Mouse (Mus musculus) testis, adult 2 months (tissue): ENCODE measurements around the gene Nr1h4. TPM values are rescaled to one million over a fixed set of nuclear protein-coding genes. Genes with fewer than 3 reads are reported as not detected.
"Not testable (repeated sequence)": the region's sequence is repeated elsewhere in the genome, so short reads cannot be mapped to it uniquely, and the experiment has no call there.

Experiments
- H3K27ac ChIP-seq: fragments of 200-500 bp; 2 replicates; pipeline ENCODE4 v1.5.1; 2012; ENCODE audit warnings: low read depth, low read length; ENCODE audit not compliant: control insufficient read depth, insufficient read depth
- H3K27me3 ChIP-seq: fragments of 200-500 bp; 2 replicates; pipeline ENCODE4 v1.6.1; 2012; ENCODE audit warnings: mild to moderate bottlenecking, low read length, moderate library complexity; ENCODE audit not compliant: control insufficient read depth, insufficient read depth
- H3K36me3 ChIP-seq: fragments of 200-500 bp; 2 replicates; pipeline ENCODE4 v1.6.1; 2012; ENCODE audit warnings: mild to moderate bottlenecking, low read length; ENCODE audit not compliant: control insufficient read depth, insufficient read depth
- H3K4me1 ChIP-seq: fragments of 200-500 bp; 2 replicates; pipeline ENCODE4 v1.6.1; 2012; ENCODE audit warnings: low read length; ENCODE audit not compliant: control insufficient read depth, insufficient read depth
- H3K4me3 ChIP-seq: fragments of 200-500 bp; 2 replicates; pipeline ENCODE4 v1.5.1; 2012; ENCODE audit warnings: low read depth, mild to moderate bottlenecking, low read length, moderate library complexity, mixed read lengths; ENCODE audit not compliant: control insufficient read depth
- CTCF ChIP-seq: fragments of 200-500 bp; IDR thresholded peaks from 2 replicates; pipeline ENCODE4 v1.5.1; 2012; ENCODE audit warnings: low read depth, mild to moderate bottlenecking, inconsistent platforms, low read length, moderate library complexity; ENCODE audit not compliant: control insufficient read depth, insufficient read depth, insufficient replicate concordance
- POLR2A ChIP-seq: fragments of 200-500 bp; IDR thresholded peaks from 2 replicates; pipeline ENCODE4 v1.6.1; 2012; ENCODE audit warnings: low read depth, mild to moderate bottlenecking, inconsistent platforms, low read length, moderate library complexity; ENCODE audit not compliant: control insufficient read depth
- polyA plus RNA-seq: library from polyadenylated mRNA; depleted of rRNA; stranded (reverse); fragments of >200 nt; gene quantifications from 2 replicates; pipeline ENCODE4 v1.2.3, GENCODE M21; 2012

Gene Nr1h4
- polyA plus RNA-seq, 1 experiment: 0.26 TPM

DNA sequence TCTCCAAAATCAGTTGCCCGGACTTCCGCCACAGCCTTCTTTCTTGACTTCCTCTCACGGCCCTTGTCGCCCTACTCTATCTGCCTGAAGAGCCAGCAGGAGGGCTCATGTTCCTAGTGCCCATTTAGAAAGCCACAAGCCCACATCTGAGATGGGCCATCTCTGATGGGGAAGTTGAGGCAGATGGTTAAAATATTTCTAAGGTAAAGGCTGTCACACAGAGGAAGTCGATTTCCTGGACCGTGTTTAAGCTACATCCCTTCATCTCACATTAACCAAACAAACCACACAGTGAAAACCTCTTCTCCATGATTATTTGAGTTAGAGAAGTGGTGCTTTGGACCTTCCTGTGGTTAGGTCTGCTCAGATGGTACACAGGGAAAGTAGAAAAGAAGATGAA, 28.7 kb upstream of the Nr1h4 start:
- no peaks in the 10 kb centered on the region for H3K27me3 ChIP-seq
- no peaks in the 10 kb centered on the region for H3K4me1 ChIP-seq
- TF ChIP-seq CTCF: no peak
- no peak for TF ChIP-seq POLR2A
- H3K4me3 ChIP-seq: no peak overlapping the region
- no peak overlapping the region for H3K27ac ChIP-seq
- no peaks in the 10 kb centered on the region for H3K36me3 ChIP-seq

DNA sequence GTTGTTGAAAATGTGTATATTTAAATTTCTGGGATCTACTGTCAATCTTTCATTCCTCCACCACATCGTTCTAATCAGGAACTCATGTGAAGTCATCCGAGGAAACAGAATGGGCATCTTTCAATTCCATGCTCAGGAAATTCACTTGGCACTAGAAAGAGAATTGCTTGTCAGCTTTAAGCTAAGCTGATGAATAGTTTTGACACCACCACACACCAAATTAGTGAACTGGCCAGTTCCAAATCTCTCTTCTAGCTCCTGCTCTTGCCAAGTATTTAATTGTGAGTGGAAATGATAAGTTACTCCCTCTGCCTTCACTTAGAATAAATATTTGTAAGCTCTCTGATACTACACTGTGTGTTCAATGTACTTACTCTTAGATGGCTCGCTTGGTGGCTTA, 26.0 kb upstream of the Nr1h4 start:
- H3K4me1 ChIP-seq: no peaks in the 10 kb centered on the region
- H3K27ac ChIP-seq: no peak overlapping the region
- no peaks in the 10 kb centered on the region for H3K27me3 ChIP-seq
- TF ChIP-seq POLR2A (no peak), CTCF (no peak)
- H3K36me3 ChIP-seq: no peaks in the 10 kb centered on the region
- no peak overlapping the region for H3K4me3 ChIP-seq

GRCm38 (mm10) chr10:89554885-89555284, 21.5 kb upstream of the Nr1h4 start:
- H3K27ac ChIP-seq, H3K4me3 ChIP-seq, H3K4me1 ChIP-seq, H3K27me3 ChIP-seq, H3K36me3 ChIP-seq: not testable (repeated sequence)

DNA sequence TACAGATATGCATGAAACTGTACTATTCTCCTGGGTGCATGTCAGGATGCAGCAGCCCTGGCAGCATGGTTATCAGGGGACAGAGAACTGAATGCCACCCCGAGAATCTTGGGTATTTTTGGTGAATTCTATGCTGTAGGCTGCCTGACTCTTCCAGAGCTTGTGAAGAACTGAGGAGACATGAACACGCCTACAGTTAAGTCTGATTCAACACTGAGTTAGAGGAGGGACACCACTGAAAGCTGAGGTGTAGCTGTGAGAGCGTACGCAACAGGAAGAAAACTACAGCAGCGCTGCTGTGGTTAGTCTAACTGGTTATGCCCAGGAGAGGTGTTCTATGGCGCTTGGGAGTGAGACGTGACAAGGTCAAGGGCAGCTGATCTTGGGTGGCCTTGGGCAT, 20.5 kb upstream of the Nr1h4 start:
- H3K4me3 ChIP-seq, H3K4me1 ChIP-seq: not testable (repeated sequence)

GRCm38 (mm10) chr10:89553015-89553414, 19.6 kb upstream of the Nr1h4 start:
- TF ChIP-seq POLR2A (no peak), CTCF (no peak)
- H3K27ac ChIP-seq: no peak overlapping the region

More for the DNA sequence above, 20.5 kb upstream of the Nr1h4 start:
- H3K36me3 ChIP-seq, H3K27ac ChIP-seq, H3K27me3 ChIP-seq: not testable (repeated sequence)

GRCm38 (mm10) chr10:89551657-89552056, 18.3 kb upstream of the Nr1h4 start:
- Histone ChIP-seq H3K4me3 (no peak overlapping the region), H3K27ac (no peak overlapping the region), H3K27me3 (no peaks in the 10 kb centered on the region), H3K36me3 (no peaks in the 10 kb centered on the region), H3K4me1 (no peaks in the 10 kb centered on the region)
- TF ChIP-seq POLR2A: no peak
- TF ChIP-seq CTCF: no peak

More at GRCm38 (mm10) chr10:89553015-89553414, 19.6 kb upstream of the Nr1h4 start:
- H3K36me3 ChIP-seq: no peaks in the 10 kb centered on the region
- H3K4me1 ChIP-seq: no peaks in the 10 kb centered on the region
- H3K4me3 ChIP-seq: no peak overlapping the region
- no peaks in the 10 kb centered on the region for H3K27me3 ChIP-seq

DNA sequence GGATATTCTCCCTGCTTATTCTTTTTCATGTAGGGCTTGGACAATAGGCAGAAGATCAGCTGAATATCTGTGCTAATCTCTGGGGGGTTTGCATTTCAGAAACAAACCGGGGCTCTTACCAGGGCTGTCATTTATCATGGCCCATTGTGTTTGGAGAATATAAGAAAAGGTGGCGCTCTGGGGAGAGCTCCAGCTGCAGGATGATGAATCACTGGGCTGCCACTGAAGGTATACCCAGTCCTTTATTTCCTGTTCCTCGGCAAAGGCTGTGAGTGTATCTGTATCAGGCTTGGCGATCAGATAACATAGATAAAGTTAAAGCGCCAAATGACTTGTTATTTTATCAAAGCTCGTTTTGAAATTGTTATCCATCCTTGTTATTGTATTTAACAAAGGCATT, 14.6 kb upstream of the Nr1h4 start:
- no peaks in the 10 kb centered on the region for H3K27me3 ChIP-seq
- H3K36me3 ChIP-seq: no peaks in the 10 kb centered on the region
- TF ChIP-seq CTCF (no peak), POLR2A (no peak)
- no peaks in the 10 kb centered on the region for H3K4me1 ChIP-seq
- no peak overlapping the region for H3K4me3 ChIP-seq
- H3K27ac ChIP-seq: no peak overlapping the region

DNA sequence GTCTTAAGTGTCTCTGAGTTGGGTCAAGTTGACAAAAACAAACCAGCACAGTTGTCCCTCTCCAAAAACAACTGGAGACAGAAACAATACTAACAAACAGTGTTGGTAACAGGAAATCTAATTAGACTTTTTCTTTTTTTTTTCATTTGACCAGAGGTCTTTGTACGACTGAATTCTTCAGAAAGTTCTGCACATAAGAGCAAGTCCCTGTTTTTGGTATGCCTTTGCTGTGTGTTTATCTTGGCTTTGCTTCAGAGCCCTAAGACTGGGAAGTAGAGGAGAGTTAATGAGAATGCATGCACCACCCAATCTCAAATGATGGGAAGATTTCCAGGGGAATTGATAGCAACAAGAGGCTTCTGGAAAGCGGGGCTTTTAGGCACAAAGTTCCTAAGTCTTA, 13.6 kb upstream of the Nr1h4 start:
- H3K36me3 ChIP-seq: no peaks in the 10 kb centered on the region
- H3K27me3 ChIP-seq: no peaks in the 10 kb centered on the region
- no peak overlapping the region for H3K4me3 ChIP-seq
- H3K27ac ChIP-seq: no peak overlapping the region
- H3K4me1 ChIP-seq: no peaks in the 10 kb centered on the region
- no peak for TF ChIP-seq POLR2A
- no peak for TF ChIP-seq CTCF
